Mouse (Mus musculus) G1E (cell line): Measurements from ENCODE around the gene Umod. TPM values are rescaled to one million over a fixed set of nuclear protein-coding genes. Genes with fewer than 3 reads are reported as not detected.

Experiments used
- ATAC-seq: 2 replicates; pipeline ENCODE4 v1.8.0; 2016; ENCODE audit warnings: mild to moderate bottlenecking; ENCODE audit not compliant: insufficient number of reproducible peaks, poor library complexity, low FRiP score, severe bottlenecking; ENCODE audit errors: extremely low read depth
- DNase-seq: peaks from one replicate; pipeline ENCODE4 v3.0.0; 2012; ENCODE audit warnings: low spot score
- H3K27me3 ChIP-seq: 2 replicates; pipeline ENCODE4 v1.6.1; 2012; ENCODE audit warnings: mild to moderate bottlenecking, low read length, inconsistent platforms; ENCODE audit not compliant: insufficient read depth
- H3K36me3 ChIP-seq: replicated peaks from 2 replicates; pipeline ENCODE3; 2012; ENCODE audit warnings: mild to moderate bottlenecking, inconsistent platforms
- H3K4me1 ChIP-seq: 2 replicates; pipeline ENCODE4 v1.6.1; 2012; ENCODE audit warnings: low read depth, low read length, inconsistent platforms, mixed read lengths; ENCODE audit not compliant: insufficient read depth
- H3K4me3 ChIP-seq: 2 replicates; pipeline ENCODE4 v1.5.1; 2012; ENCODE audit warnings: low read depth, mild to moderate bottlenecking, inconsistent platforms, low read length, moderate library complexity, mixed read lengths
- H3K9me3 ChIP-seq: replicated peaks from 2 replicates; pipeline ENCODE4 v1.6.1; 2012; ENCODE audit warnings: inconsistent platforms
- CTCF ChIP-seq: IDR thresholded peaks from 2 replicates; pipeline ENCODE4 v1.5.1; 2012; ENCODE audit warnings: low read depth, low read length, inconsistent platforms, mixed read lengths
- GATA1 ChIP-seq: IDR thresholded peaks from 2 replicates; pipeline ENCODE4 v1.6.1; 2012; ENCODE audit warnings: borderline replicate concordance, low read length, inconsistent platforms, mixed read lengths
- GATA2 ChIP-seq: IDR thresholded peaks from 2 replicates; pipeline ENCODE4 v1.6.1; 2012; ENCODE audit warnings: low read depth, low read length, inconsistent platforms, borderline replicate concordance
- POLR2AphosphoS5 ChIP-seq: IDR thresholded peaks from 2 replicates; pipeline ENCODE4 v1.6.1; 2012; ENCODE audit warnings: low read depth, low read length, inconsistent platforms; ENCODE audit not compliant: insufficient replicate concordance
- TAL1 ChIP-seq: conservative IDR thresholded peaks from 2 replicates; pipeline ENCODE4 v1.6.1; 2012; ENCODE audit warnings: low read depth, low read length, inconsistent platforms, mixed read lengths
- polyA plus RNA-seq: library from polyadenylated mRNA; stranded (reverse); fragments of >175 nt; gene quantifications from 2 replicates; pipeline ENCODE4 v1.2.3, GENCODE M21; 2012
- total RNA-seq, 2 experiments: library from RNA; stranded (forward) in 1 of 2; stranded (reverse) in 1 of 2; fragments of 200-1000 nt in 1 of 2; fragments of >200 nt in 1 of 2; fragmentation: Nextera tagmentation in 1 of 2; gene quantifications; 2 replicates each; pipeline ENCODE4 v1.2.3; 2014 to 2017

The Umod gene
- total RNA-seq (2014; fragmentation: Nextera tagmentation) = not detected in 2 replicates
- 0.16 TPM in 1 of 2 replicates, not detected in the other for total RNA-seq (2017)
- not detected in 2 replicates for polyA plus RNA-seq

- Histone ChIP-seq H3K36me3 (no peaks in the 10 kb centered on the region), H3K4me3 (no peak within 1 kb of the TSS), H3K27me3 (no peaks in the 10 kb centered on the region), H3K9me3 (peaks cover 24% of the 10 kb centered on the region), H3K4me1 (no peaks in the 10 kb centered on the region)
- DNase-seq (no peak), ATAC-seq (no peak)
- TF ChIP-seq TAL1 (no peak), GATA1 (no peak)
Measured at GRCm38 (mm10) chr7:119479256-119479655, at the start of gene Umod. Gene Umod, minus strand, starts transcription at chr7:119479282.

DNA sequence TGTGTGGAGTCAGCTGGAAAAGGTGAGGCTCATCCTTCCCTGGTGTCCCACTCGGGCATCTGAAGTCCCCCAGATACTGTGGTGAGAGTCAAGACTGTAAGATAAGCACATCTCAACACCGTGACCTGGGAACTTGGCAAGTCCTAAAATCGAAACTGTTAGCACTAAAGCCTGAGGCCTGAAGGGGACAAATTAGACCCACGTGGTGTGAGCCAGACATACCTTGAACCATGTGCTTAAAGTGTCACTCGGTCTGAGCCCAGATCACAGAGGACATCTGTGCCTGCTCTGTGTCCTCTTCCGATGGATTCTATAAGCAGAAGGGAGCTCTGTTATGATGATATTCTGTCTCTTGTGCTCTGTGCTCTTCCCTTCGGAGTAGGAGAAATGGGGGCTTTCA is 49.5 kb upstream of the Umod start:
- no peak for TF ChIP-seq POLR2AphosphoS5
- no peak for TF ChIP-seq TAL1
- TF ChIP-seq CTCF = no peak
- TF ChIP-seq GATA2 = no peak
- TF ChIP-seq GATA1 = no peak
- Histone ChIP-seq H3K36me3 (no peaks in the 10 kb centered on the region), H3K27me3 (no peaks in the 10 kb centered on the region), H3K4me1 (no peaks in the 10 kb centered on the region), H3K4me3 (no peak overlapping the region), H3K9me3 (no peaks in the 10 kb centered on the region)
- DNase-seq = no peak
- no peak for ATAC-seq

GRCm38 (mm10) chr7:119527548-119527947 is 48.5 kb upstream of the Umod start:
- Histone ChIP-seq H3K9me3 (no peaks in the 10 kb centered on the region), H3K36me3 (no peaks in the 10 kb centered on the region), H3K27me3 (no peaks in the 10 kb centered on the region), H3K4me3 (no peak overlapping the region), H3K4me1 (no peaks in the 10 kb centered on the region)
- no peak for ATAC-seq
- DNase-seq = no peak
- TF ChIP-seq GATA1 = no peak
- no peak for TF ChIP-seq POLR2AphosphoS5
- no peak for TF ChIP-seq TAL1
- no peak for TF ChIP-seq CTCF
- TF ChIP-seq GATA2 = no peak

DNA sequence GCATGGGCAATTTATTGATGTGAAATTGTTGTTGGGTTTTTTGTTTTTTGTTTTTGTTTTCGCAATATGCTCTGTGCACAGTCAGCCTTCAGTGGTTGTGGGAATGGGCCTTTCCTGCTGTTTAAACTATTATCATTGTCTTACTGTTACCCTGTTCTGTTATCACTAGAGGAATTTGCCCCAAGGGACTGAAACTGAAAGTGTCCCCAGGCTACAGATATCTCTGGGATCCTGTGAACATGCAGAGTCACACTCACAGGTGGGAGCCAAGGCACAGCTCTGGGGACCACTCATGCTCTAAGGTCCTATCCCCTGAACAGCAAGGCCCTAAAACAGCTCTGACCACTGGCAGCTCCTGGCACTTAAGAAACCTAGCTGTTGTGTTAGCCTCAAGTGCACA is 48.1 kb upstream of the Umod start:
- DNase-seq = no peak
- no peak for ATAC-seq
- Histone ChIP-seq H3K36me3 (no peaks in the 10 kb centered on the region), H3K4me3 (no peak overlapping the region), H3K27me3 (no peaks in the 10 kb centered on the region), H3K9me3 (no peaks in the 10 kb centered on the region), H3K4me1 (no peaks in the 10 kb centered on the region)
- TF ChIP-seq CTCF = no peak
- no peak for TF ChIP-seq TAL1
- no peak for TF ChIP-seq GATA1
- no peak for TF ChIP-seq POLR2AphosphoS5
- no peak for TF ChIP-seq GATA2

GRCm38 (mm10) chr7:119526486-119526885 is 47.4 kb upstream of the Umod start:
- TF ChIP-seq CTCF = no peak
- Histone ChIP-seq H3K27me3 (no peaks in the 10 kb centered on the region), H3K36me3 (no peaks in the 10 kb centered on the region), H3K9me3 (no peaks in the 10 kb centered on the region), H3K4me1 (no peaks in the 10 kb centered on the region), H3K4me3 (no peak overlapping the region)
- DNase-seq = no peak
- ATAC-seq = no peak

DNA sequence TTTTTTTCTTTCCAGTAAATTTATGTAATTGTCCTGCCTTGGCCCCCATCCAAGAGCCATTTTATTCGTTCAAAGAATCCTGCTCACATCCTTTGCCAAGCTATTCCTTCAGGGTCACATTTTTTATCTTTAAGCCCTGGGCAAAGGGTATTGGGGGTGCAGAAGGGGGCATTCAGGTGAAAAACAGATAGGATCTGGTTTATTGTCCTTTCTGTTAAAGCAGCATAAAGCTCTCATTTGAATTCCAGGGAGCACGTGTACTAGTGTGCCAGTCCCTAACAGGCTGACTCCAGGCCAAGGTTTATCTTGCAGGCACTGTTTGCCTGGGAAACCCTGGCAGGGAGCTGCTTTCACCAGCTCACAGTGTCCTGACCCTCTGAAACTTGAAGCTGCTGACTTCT is 46.8 kb upstream of the Umod start:
- no peak for DNase-seq
- H3K4me1 ChIP-seq = no peaks in the 10 kb centered on the region
- ATAC-seq = no peak
- no peaks in the 10 kb centered on the region for H3K9me3 ChIP-seq
- no peak overlapping the region for H3K4me3 ChIP-seq
- H3K36me3 ChIP-seq = no peaks in the 10 kb centered on the region
- no peaks in the 10 kb centered on the region for H3K27me3 ChIP-seq
- TF ChIP-seq TAL1 (no peak), GATA2 (no peak), GATA1 (no peak), CTCF (no peak), POLR2AphosphoS5 (no peak)

- no peaks in the 10 kb centered on the region for H3K27me3 ChIP-seq
- ATAC-seq = no peak
- H3K4me3 ChIP-seq = no peak within 1 kb of the TSS
- no peaks in the 10 kb centered on the region for H3K4me1 ChIP-seq
- no peaks in the 10 kb centered on the region for H3K36me3 ChIP-seq
- no peak for TF ChIP-seq CTCF
- no peak for TF ChIP-seq POLR2AphosphoS5
- no peak for TF ChIP-seq GATA1
- no peak for TF ChIP-seq GATA2
- TF ChIP-seq TAL1 = no peak
- H3K9me3 ChIP-seq = no peaks in the 10 kb centered on the region
- DNase-seq = no peak
Measured at GRCm38 (mm10) chr7:119523389-119523788, 44.3 kb upstream of the Umod start, which contains the start of gene Pdilt. Gene Pdilt, minus strand, starts transcription at chr7:119523489.
